Mouse (Mus musculus): Measurements from ENCODE around the gene Gle1.

DNA sequence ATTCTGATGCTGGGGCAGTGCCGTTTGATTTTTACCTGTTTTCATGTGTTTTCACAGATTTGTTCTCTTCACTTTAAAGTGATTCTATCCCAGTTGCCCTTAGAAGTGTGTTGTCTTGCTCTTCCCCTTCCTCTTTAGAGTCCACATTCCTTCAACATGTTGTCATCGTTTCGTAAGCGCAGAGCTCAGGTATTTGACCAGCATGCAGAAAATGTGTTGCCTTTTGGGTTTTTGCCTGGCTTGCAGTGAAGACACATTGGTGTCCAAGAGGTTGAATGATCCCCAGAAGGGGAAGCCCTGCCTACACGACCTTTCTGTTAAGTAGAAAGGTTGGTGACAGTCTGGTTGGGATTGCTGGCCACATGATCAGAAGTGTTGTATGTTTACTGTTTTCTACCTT lies 33.4 kb downstream of the Gle1 start:
- TF ChIP-seq CTCF (IDR thresholded peaks at IDR 0.05; ENCODE audit: low read depth, low read length) (no peak), POLR2A (IDR thresholded peaks at IDR 0.05; ENCODE audit: extremely low read depth, insufficient read depth, low read length) (no peak)

All from liver, adult 2 months (tissue).